Mouse (Mus musculus) liver, postnatal 0 days (tissue): ENCODE data around the gene Kcnj16.

Experiments used
- CTCF ChIP-seq: sonication (generic); IDR thresholded peaks from 2 replicates; pipeline ENCODE4 v1.5.1; 2016; ENCODE audit warnings: antibody characterized with exemption, low read depth
- EP300 ChIP-seq: IDR thresholded peaks from 2 replicates; pipeline ENCODE4 v1.6.1; 2016; ENCODE audit warnings: antibody characterized with exemption, low read depth, mild to moderate bottlenecking

DNA sequence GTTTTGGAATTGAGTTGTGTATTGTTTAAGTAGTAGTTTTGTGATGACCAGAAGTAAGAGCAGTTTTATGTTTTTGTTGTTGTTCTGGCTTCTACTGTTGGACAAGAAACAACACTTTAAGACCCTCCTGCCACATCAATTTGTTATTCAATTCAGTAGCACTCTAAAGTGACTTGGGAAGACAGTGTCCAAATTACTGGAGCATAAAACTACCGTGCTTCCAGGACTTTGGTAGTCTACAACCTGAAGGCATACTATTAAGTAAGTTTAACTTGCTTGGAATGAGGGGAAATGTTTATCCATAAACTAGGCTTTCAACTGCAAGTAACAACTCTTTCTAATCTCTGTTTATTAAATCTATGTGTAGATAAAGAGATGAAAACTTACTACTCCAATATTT lies 17.7 kb downstream of the Kcnj16 start:
- no peak for TF ChIP-seq CTCF
- TF ChIP-seq EP300, result no peak
